Mouse (Mus musculus) 3134 (cell line): ENCODE results near the gene Slc22a15.

Source experiments
- DNase-seq: peaks from one replicate; pipeline ENCODE4 v3.0.0-alpha.2; 2011; ENCODE audit warnings: low spot score; ENCODE audit not compliant: insufficient read length; ENCODE audit errors: extremely low read depth

Gene Slc22a15

GRCm38 (mm10) chr3:101923843-101924740, at the start of gene Slc22a15:
Gene Slc22a15 (minus strand): TSS chr3:101924453.
- peak; percentile 83 for DNase-seq

- DNase-seq: no peak
These were observed 42.7 kb upstream of the Slc22a15 start for GRCm38 (mm10) chr3:101966825-101967558.

- DNase-seq: no peak
These were observed 40.1 kb upstream of the Slc22a15 start for GRCm38 (mm10) chr3:101964352-101964751.

DNA sequence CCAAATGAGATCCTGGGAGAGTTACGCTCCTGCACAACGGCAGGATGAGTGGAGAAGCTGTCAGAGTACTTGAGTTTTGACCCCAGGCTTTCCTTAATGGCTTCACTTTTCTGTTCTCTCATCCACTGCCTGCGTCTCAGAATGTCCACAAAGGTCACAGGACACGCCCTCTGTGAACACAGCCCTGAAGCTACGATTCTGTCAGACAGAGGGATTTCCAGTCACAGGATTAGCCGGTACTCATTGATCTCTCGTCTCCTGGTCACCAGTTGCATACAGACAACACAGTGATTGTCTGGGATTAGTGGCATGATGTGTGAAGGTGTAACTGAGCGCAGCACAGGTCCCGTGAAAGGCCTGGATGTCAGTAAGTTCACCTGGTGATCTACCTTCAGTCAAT, 39.2 kb upstream of the Slc22a15 start:
- no peak for DNase-seq

DNA sequence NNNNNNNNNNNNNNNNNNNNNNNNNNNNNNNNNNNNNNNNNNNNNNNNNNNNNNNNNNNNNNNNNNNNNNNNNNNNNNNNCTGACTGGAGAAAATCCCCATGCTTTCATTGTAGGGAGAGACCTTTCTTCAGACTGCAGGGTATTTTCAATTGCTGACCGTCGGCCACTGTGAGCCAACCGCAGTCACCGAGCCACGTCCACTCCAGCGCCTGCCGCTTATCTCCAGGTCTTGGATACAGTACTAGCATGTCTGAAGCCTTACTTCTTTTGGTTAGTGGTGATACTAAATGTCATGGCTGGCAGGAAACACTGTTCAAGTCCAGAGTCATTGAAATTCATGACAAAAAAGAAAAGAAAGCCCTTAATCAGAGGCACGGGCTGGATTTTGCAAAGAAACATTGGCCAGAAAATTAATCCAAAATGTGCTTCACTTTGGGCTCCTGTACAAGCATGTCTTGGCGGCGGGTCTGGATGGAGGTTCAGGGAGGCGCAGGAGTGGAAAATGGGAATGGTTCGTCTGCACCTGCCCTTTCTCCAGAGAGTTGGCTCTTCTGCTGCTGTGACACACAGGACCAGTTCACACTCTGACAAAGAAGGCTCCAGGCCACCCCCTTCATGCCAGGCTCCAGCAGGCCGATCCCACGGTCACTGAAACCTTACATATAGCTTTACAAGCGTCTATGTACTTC, 37.0 kb upstream of the Slc22a15 start:
- no peak for DNase-seq

DNA sequence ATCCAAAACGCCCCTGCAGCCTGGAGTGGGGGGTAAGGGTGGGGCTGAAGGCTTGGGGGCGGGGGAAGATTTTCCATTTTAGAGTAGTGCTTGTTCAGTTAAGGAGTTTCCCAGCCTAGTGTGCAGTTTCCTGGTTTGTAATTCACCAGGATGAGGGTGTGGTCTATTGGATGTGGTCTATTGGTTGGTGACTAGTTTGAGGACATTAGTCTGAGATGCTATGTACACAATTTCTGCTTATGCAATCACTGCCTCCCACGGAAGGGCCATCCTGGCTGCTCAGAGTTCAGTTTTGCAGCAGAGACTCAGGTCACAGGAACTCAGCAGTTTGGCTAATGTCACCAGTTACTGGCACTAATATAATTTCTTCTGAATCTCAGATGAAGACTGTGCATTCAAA, 33.8 kb upstream of the Slc22a15 start:
- no peak for DNase-seq

DNA sequence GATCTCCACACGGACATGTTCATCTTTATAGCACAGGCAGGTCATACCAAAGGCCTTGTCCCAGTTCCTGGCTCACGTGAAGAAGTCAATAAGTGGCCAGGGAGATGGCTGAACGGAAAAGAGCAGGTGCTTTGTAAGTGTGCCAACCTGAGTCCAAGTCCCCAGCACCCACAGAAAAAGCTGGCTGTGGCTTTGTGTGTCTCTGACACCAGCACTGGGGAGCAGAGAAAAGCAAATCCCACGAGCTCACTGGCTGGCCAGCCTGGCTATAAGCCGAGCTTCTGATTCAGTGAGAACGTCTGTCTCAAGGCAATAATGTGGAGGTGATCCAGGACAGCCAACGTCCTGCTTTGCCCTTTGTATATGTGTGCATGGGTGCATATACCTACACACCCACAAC, 29.3 kb upstream of the Slc22a15 start:
- DNase-seq: no peak

DNA sequence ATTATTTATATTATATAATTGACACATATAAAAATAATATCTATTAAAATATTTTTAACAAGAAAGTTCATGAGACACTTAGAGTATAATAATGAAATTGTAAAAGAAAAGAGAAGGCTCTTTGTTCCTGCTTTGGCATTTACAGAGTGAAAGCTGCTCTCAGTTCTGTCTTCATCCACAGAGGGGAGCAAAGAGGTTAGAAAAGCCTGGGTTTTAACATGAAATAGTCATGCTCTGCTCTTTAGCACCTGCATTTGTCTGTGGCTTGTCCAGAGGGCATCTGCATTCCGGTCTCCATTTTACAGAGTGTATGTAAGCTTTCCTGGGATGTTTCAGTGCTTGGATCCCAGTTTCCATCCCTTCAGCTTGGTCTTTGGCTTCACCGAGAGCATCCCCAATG, 28.3 kb upstream of the Slc22a15 start:
- no peak for DNase-seq

DNA sequence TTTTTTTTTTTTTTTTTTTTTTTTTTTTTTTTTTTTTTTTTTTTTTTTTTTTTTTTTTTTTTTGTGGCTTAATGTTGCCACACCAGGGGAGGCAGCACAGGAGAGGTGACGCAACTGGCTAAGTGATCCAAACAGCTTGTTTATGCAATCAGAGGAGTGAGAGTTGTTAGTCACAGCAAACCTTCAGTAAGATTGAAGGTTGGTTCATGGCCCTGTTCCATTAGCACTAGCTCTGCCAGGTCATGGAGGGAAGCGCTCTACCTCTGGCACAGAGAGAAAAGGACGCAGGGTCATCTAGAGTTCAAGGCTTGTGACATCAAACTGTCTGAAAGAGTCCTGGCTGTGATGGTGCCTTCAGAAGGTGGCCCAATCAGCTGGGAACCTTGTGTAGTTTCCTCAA, 24.3 kb upstream of the Slc22a15 start:
- DNase-seq: peak; percentile 62

- DNase-seq: no peak
These were observed 23.0 kb upstream of the Slc22a15 start for GRCm38 (mm10) chr3:101947250-101947649.

DNA sequence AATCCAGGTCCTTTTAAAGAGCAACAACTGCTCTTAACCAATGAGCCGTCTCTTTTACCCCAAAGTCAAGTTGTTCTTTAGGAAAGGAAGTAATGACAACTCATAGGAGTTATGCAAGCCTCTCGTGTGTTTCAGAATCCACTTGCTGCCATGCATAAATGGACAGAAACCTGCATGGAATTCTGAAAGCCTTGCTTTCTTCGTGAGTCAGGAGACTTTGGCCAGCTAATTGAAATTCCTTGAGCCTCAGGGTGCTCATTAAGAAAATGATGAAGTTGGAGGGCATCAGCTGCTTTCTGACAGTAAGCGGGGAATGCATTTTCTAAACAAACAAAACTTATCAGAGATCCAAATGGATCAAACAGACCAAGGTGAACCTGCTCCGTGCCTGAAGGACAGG, 21.0 kb upstream of the Slc22a15 start:
- no peak for DNase-seq

DNA sequence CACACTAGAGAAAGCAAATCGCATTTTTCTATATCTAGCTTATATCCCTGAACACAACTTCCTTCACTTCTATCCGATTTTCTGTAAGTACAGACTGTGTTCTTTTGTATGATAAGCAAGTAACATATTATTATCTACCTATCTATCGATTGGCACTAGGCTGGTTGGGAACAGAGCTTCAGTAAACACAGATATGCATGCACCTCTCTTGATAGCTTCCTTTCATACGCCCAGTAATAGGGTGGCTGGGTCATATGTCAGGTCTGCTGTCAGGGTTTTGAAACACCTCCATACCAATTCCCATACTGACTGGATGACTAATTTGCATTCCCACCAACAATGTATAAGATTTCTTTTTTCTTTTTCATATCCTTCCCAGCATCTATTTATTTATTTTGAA, 16.2 kb upstream of the Slc22a15 start:
- DNase-seq: no peak

- DNase-seq: no peak
These were observed 15.6 kb upstream of the Slc22a15 start for GRCm38 (mm10) chr3:101939865-101940264.

DNA sequence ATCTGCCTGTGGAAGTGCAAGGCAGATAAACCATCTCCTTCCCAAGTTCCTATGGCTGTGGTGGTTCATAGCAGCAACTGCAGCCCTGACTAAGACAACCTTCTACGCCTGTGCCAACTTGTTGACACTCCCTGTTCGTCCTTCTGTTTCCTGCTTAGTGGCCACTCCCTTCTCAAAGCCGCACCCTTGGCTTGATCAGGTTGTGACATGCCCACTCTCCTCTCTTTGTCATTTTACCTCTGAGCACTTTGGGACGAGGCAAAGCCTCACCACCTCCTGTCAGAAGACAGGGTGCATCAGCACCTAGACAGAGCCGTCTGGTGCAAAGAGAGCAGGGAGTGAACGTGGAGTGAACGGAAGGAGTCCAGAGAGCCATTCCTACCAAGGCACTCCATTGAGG, 14.9 kb upstream of the Slc22a15 start:
- DNase-seq: no peak

GRCm38 (mm10) chr3:101936369-101936768, 12.1 kb upstream of the Slc22a15 start:
- DNase-seq: no peak

- no peak for DNase-seq
These were observed 9.6 kb upstream of the Slc22a15 start for GRCm38 (mm10) chr3:101933820-101934219.

DNA sequence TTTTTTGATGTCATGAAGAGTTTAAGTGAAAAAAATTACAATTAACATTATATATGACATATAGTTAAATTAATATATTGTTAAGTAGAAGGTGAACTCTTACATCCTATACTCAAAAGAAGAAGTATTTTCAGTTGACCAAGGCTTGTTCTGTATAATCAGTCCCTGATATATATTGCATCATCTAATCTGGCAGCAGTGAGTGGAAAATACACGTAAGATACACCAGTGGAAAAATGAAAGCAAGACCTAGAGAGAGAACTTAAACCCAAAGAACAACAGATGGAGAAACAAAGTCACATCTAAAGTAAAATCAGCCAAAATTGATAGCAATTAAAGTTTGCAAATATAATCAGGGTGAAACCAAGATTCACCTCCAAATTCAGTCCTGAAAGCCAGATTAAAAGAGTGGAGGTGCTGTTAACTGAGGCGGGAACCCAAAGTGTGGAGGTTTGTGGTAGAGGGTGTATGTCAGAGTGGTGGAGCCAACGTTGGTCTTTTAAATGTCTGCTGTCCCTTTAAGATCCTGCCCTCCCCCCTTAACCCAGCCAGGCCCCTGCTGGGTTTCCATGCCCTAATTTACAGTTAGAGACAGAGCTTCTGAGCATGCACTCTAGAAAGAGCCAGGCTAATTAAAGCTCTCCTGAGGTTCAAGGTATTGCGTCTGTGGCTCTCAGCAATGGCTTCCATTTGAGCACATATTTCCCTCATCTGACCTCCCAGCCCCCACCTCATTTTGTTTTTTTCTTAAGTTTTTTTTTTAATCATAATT, 5.0 kb upstream of the Slc22a15 start:
- DNase-seq: no peak

GRCm38 (mm10) chr3:101926636-101927035, 2.4 kb upstream of the Slc22a15 start:
- no peak for DNase-seq

DNA sequence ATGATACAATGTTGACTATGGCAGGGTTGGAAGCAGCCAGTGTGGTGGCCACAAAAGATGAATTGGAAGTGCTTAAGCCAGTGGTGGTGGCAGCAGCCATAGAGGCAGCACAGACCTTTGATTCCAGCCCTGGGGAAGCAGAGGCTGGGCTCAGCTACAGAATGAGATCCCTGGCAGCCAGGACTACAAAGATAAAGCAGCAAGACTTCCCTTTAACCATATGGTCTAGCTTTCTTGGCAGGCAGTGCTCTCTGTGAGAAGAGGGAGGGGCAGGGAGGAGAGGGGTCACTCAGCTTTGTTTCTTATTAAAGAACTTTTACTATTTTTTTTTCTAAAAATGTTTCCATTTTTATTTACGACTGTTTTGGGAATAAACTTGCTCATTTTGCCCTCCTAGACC, 1.4 kb upstream of the Slc22a15 start:
- no peak for DNase-seq

GRCm38 (mm10) chr3:101922366-101922765, 1.9 kb downstream of the Slc22a15 start:
- no peak for DNase-seq

DNA sequence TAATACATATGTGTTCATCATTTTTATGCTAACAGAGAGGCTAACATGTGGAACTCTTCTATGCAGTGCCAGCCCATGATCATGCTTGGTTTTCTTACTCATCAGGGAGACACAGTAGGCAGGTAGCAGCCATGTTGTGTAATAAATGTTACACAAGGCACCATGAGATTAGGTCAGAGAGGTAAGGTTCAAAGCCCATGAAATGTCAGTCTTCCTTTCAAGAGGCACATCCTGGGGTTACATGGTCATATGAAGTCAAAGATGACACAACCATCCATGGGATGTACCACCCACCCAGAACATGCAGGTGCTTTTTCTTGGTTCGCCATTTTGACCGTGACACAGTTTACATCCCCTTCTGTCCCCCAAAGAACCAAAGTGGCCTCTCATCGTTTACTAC, 5.7 kb downstream of the Slc22a15 start:
- DNase-seq: no peak
